Mouse (Mus musculus) liver, embryonic 13.5 days (tissue): ENCODE measurements around the gene Afg3l1. TPM values are rescaled to one million over a fixed set of nuclear protein-coding genes. Genes with fewer than 3 reads are reported as not detected.
A peak's percentile ranks its signal among the peaks of the same experiment; 100 is the strongest.
"Not testable (repeated sequence)": the region's sequence is repeated elsewhere in the genome, so short reads cannot be mapped to it uniquely, and the experiment has no call there.

Source experiments
- ATAC-seq: fragments of 200-750 bp; cut with Nextera tagmentation; 2 replicates; pipeline ENCODE4 v1.8.0; 2017; ENCODE audit warnings: low read depth, mild to moderate bottlenecking, moderate number of reproducible peaks, moderate library complexity
- DNase-seq: peaks from one replicate; pipeline ENCODE4 v3.0.0; 2022
- H3K27ac ChIP-seq: fragments of 300-500 bp; sonication (generic); 2 replicates; pipeline ENCODE4 v1.5.1; 2015; ENCODE audit warnings: moderate library complexity, mild to moderate bottlenecking, inconsistent platforms
- H3K27me3 ChIP-seq: fragments of 300-500 bp; sonication (generic); 2 replicates; pipeline ENCODE4 v1.6.1; 2015; ENCODE audit warnings: mild to moderate bottlenecking, inconsistent platforms
- H3K36me3 ChIP-seq: fragments of 300-500 bp; sonication (generic); 2 replicates; pipeline ENCODE4 v1.6.1; 2015; ENCODE audit warnings: mild to moderate bottlenecking, inconsistent platforms
- H3K4me1 ChIP-seq: fragments of 300-500 bp; sonication (generic); replicated peaks from 2 replicates; pipeline ENCODE4 v1.6.1; 2015; ENCODE audit warnings: inconsistent platforms
- H3K4me2 ChIP-seq: fragments of 300-500 bp; sonication (generic); 2 replicates; pipeline ENCODE4 v1.6.1; 2015; ENCODE audit warnings: inconsistent platforms, mild to moderate bottlenecking, moderate library complexity
- H3K4me3 ChIP-seq: fragments of 300-500 bp; sonication (generic); replicated peaks from 2 replicates; pipeline ENCODE4 v1.5.1; 2015; ENCODE audit warnings: mild to moderate bottlenecking, inconsistent platforms
- H3K9ac ChIP-seq: fragments of 300-500 bp; sonication (generic); 2 replicates; pipeline ENCODE4 v1.6.1; 2015; ENCODE audit warnings: mild to moderate bottlenecking, inconsistent platforms
- H3K9me3 ChIP-seq: fragments of 300-500 bp; sonication (generic); replicated peaks from 2 replicates; pipeline ENCODE4 v1.6.1; 2016; ENCODE audit warnings: inconsistent platforms
- WGBS: fragments of 180-500 bp; shearing (Covaris S2); methylation state at CpG from one replicate; pipeline ENCODE4 v1.1.7; 2015; ENCODE audit not compliant: insufficient replicate concordance; 5-methylcytosine and 5-hydroxymethylcytosine counted together
- polyA plus RNA-seq: library from polyadenylated mRNA; unstranded; fragments of >200 nt; fragmentation: Nextera tagmentation; extraction: Ambion mirVana; gene quantifications from 2 replicates; pipeline ENCODE4 v1.2.1, GENCODE M21; 2015

Afg3l1 gene
- polyA plus RNA-seq, 1 experiment from 2014 or later = 34.6 TPM

DNA sequence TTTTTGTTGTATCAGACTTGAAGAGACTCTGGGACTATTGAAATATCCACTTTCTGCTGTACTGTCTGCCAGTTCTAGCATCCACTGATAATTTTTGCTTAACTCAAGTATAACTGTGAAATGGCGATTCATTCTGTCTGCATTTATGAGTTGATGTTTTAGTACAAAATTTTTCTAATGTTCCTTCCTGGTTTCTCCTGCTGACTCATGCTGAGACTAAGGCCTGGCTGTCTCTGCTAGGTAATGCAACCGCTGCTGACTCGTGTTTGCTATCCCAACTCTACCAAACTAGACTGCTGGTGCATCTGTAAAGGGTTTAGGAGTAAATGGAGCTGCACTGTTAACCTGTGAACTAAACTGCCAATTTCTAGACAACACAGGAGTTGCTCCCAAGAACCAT, 10.2 kb upstream of the Afg3l1 start:
- no peak overlapping the region for H3K27ac ChIP-seq
- no peaks in the 10 kb centered on the region for H3K9me3 ChIP-seq
- 0 out of 2 replicates have a peak, but pooled peaks cover 2% of the 10 kb centered on the region for H3K36me3 ChIP-seq
- no peak overlapping the region for H3K4me3 ChIP-seq
- 51% methylated on average over 3 of the region's 3 CpGs for WGBS
- DNase-seq = no peak
- H3K9ac ChIP-seq = no peak overlapping the region
- ATAC-seq = no peak
- H3K27me3 ChIP-seq = peaks cover 7% of the 10 kb centered on the region; the same call in 1 of the 2 replicates
- H3K4me1 ChIP-seq = 0 out of 2 replicates have a peak, but pooled peaks cover 2% of the 10 kb centered on the region
- no peak overlapping the region for H3K4me2 ChIP-seq

DNA sequence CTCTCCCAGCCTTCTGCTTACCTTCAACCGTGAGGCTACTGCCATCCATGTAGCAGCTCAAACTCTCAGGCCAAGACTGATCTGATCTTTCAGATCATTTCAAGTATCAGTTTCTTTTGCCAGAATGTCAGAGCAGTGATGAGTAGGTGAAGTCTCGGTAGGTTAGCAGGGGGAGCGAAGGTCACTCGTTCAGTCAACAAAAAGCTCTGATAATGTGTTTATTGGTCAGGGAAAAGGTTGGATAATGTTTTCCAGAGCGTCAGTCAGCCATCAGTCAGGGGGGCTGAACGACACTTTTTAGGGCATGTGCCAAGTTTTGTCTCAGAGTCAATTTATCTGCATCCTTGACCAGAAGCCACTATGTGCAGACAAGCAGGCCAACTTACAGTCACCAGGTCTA, 4.7 kb upstream of the Afg3l1 start:
- H3K4me2 ChIP-seq, H3K9ac ChIP-seq, H3K27ac ChIP-seq, H3K27me3 ChIP-seq, ATAC-seq, DNase-seq, H3K9me3 ChIP-seq, H3K4me3 ChIP-seq, H3K36me3 ChIP-seq: not testable (repeated sequence)
- 63% methylated on average over 6 of the region's 6 CpGs for WGBS
- peaks cover 16% of the 10 kb centered on the region for H3K4me1 ChIP-seq

DNA sequence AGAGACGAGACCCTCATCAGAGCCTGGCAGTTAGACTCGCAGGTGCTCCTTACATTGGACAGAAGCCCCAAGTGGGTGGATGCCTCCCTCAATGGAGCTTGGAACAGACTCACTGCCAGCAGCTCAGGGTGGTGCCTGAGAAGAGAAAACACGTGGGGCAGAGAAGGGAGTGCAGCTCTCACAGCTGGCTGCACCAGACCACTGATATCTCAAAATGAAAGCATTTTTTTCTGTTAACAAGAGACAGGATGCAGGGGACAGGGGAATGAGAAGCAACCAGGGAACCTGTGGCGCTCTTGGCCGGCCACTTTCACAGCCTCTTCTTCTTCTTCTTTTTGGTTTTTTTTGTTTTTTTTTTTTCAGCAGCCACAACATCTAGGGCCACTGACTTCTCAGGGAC, 3.2 kb upstream of the Afg3l1 start:
- not testable (repeated sequence) for DNase-seq, H3K4me3 ChIP-seq, H3K27me3 ChIP-seq, H3K9me3 ChIP-seq, ATAC-seq, H3K4me2 ChIP-seq, H3K27ac ChIP-seq, H3K36me3 ChIP-seq
- 33% methylated on average over 5 of the region's 5 CpGs for WGBS
- peaks cover 28% of the 10 kb centered on the region for H3K4me1 ChIP-seq
- 0 out of 2 replicates have a peak overlapping the region, but pooled peaks have one; percentile 17 for H3K9ac ChIP-seq

DNA sequence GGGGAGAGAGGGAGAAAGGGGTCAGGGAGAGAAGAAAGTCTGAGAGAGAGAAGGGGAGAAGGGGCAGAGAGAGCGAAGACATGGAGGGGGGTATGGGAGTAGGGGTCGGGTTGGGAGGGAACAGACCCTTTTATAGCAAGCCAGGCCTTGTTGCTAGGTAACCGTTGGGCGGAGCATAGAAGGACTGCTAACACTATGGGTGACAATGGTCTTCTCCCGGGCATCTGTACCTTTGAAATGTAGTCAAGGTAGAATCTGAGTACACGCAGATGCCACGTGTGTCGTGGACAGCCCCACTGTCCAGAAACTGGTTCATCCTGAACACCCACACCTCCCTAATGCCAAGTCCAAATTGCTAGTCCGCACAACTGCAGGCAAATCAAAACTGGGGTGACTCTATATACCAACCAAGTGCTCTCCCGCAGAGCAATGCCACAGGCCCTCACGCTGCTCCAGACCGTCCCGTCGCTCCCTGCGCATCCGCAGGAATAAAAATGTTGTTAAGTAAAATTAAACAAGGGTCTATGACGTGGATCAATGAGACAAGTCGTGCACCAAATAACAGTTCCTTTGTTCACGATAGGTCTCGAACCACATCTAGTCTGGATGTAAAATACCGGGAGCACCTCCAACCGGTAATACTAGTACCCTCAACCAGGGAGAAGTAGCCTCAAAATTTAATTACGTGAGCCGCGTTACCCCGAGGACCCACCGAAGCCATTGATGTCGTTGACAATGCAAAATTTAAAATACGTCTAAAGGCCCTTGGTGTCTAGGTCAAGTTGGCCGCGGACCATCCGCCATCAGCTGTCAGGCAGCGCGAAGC, 579 bp upstream of the Afg3l1 start:
- Histone ChIP-seq H3K4me2 (peak overlapping the region; percentile 87), H3K4me3 (peak overlapping the region; percentile 85), H3K27me3 (no peaks in the 10 kb centered on the region), H3K9me3 (no peaks in the 10 kb centered on the region), H3K9ac (peak overlapping the region; percentile 81), H3K4me1 (peaks cover 38% of the 10 kb centered on the region), H3K27ac (peak overlapping the region; percentile 91), H3K36me3 (peaks cover 20% of the 10 kb centered on the region)
- WGBS = 10% methylated on average over 34 of the region's 34 CpGs
- ATAC-seq (peak; percentile 21; the same call in 1 of the 2 replicates), DNase-seq (no peak)

DNA sequence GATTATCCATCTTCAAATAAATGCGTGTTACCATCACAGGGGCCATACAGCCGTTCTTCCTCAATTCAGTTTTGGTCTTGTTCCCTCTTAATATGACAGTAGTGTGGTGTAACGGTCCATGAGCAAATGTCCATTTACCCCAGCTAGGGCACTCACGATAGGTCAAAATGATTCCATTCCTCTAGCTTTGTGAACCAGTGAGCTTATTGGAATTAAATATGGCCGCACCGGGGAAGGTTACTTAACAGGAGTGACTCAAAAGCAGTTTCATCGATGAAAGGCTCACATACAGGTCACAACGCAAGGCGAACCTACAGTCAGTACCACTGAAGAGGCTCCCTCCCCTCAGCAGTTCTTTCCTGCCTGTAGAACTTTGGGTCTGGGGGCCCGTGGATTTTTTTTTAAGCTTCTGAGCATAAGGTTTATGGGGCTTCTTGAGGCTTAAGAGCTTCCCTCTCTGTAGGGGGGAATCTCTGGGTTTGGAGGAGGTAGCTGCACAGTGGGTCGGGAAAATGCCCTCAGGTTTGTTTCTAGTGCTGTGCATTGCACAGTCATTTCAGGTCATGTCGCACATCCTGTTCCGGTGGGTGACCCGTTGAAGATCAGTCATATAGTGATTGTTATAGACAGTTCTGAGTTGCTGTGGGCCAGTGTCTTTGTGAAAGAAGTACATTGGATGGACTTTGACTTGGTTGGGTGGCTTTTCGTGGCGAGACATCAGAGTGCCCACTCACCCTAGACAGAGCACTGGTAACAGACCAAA, 934 bp downstream of the Afg3l1 start:
- H3K27ac ChIP-seq = peak overlapping the region; percentile 91
- peak overlapping the region; percentile 85 for H3K4me3 ChIP-seq
- H3K9ac ChIP-seq = peak overlapping the region; percentile 81
- ATAC-seq (peak; percentile 5; the same call in 1 of the 2 replicates), DNase-seq (peak; percentile 23)
- peak overlapping the region; percentile 87 for H3K4me2 ChIP-seq
- H3K4me1 ChIP-seq = peaks cover 38% of the 10 kb centered on the region
- H3K36me3 ChIP-seq = peaks cover 33% of the 10 kb centered on the region
- 28% methylated on average over 16 of the region's 16 CpGs for WGBS
- H3K9me3 ChIP-seq = no peaks in the 10 kb centered on the region
- H3K27me3 ChIP-seq = no peaks in the 10 kb centered on the region

DNA sequence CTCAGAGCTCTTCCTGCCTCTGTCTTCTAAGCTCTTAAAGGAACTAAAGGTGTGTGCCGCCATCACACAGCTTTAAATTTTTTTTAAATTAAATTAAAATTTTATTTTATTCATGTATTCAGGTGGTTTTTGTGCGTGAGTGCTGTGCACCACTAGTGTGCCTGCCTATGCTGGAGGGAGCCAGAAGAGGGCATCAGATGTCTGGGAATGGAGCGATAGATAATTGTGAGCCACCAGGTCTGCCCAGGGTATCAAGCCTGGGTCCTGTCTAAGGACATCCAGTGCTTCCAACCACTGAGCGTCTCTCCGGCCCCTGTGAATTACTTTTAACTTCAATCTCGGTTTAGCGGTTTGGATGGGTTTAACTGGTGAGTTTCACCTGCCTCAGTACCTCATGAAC, 4.9 kb downstream of the Afg3l1 start:
- ATAC-seq = no peak
- H3K4me3 ChIP-seq = no peak overlapping the region
- H3K9me3 ChIP-seq = no peaks in the 10 kb centered on the region
- H3K27me3 ChIP-seq = no peaks in the 10 kb centered on the region
- H3K9ac ChIP-seq = no peak overlapping the region
- no peak overlapping the region for H3K27ac ChIP-seq
- peaks cover 71% of the 10 kb centered on the region for H3K36me3 ChIP-seq
- 78% methylated on average over 7 of the region's 7 CpGs for WGBS
- no peak overlapping the region for H3K4me2 ChIP-seq
- peaks cover 22% of the 10 kb centered on the region for H3K4me1 ChIP-seq
- no peak for DNase-seq

GRCm38 (mm10) chr8:123491280-123492075, 13.8 kb downstream of the Afg3l1 start:
- 82% methylated on average over 15 of the region's 15 CpGs for WGBS
- no peak overlapping the region for H3K9ac ChIP-seq
- ATAC-seq = no peak
- no peak overlapping the region for H3K4me3 ChIP-seq
- H3K27ac ChIP-seq = no peak overlapping the region
- peaks cover 96% of the 10 kb centered on the region for H3K36me3 ChIP-seq
- no peak overlapping the region for H3K4me2 ChIP-seq
- no peak for DNase-seq
- H3K27me3 ChIP-seq = no peaks in the 10 kb centered on the region
- no peaks in the 10 kb centered on the region for H3K4me1 ChIP-seq
- no peaks in the 10 kb centered on the region for H3K9me3 ChIP-seq

DNA sequence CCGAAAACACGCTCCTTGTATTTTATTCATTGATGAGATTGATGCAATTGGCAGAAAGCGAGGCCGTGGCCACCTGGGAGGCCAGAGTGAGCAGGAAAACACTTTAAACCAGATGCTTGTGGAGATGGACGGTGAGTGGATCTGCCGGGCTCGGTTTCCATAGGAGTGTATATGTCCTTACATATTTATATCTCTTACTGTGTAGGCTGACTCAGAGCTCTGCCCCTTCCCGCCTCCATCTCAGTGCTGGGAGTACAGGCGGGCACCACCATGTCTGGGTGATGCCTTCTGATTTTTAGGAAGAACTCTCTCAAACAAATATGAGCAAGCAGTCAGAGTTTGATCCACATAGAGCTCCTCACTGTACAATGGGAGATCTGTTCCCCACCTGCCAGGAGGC, 15.2 kb downstream of the Afg3l1 start:
- Histone ChIP-seq H3K4me3 (no peak overlapping the region), H3K9me3 (no peaks in the 10 kb centered on the region), H3K4me1 (no peaks in the 10 kb centered on the region), H3K27me3 (no peaks in the 10 kb centered on the region), H3K27ac (no peak overlapping the region), H3K36me3 (peaks cover 96% of the 10 kb centered on the region), H3K4me2 (no peak overlapping the region), H3K9ac (no peak overlapping the region)
- ATAC-seq = no peak
- WGBS = 87% methylated on average over 9 of the region's 9 CpGs
- no peak for DNase-seq

DNA sequence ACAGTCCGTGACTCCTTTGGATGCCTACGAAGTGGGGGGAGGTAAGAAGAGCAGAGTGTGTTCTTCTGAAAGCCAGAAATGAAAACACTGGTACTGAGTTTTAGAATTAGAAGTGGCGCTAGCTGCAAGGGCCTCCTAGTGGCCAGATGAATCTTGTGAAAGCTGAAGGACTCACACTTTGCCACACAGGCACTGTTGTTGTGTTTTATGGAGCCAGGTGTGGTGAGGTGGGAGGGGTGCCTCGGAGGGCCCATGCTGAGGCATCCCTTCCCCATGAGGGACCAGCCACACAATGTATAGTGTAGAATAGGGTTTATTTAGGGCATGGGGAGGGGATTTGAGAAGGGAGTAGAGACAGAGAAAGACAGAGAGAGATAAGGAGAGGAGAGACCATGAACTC, 20.0 kb downstream of the Afg3l1 start:
- peaks cover 7% of the 10 kb centered on the region for H3K4me1 ChIP-seq
- no peaks in the 10 kb centered on the region for H3K27me3 ChIP-seq
- H3K9me3 ChIP-seq = no peaks in the 10 kb centered on the region
- H3K4me2 ChIP-seq = no peak overlapping the region
- 83% methylated on average over 4 of the region's 4 CpGs for WGBS
- no peak overlapping the region for H3K9ac ChIP-seq
- no peak overlapping the region for H3K4me3 ChIP-seq
- H3K36me3 ChIP-seq = peaks cover 99% of the 10 kb centered on the region
- DNase-seq = no peak
- no peak for ATAC-seq
- no peak overlapping the region for H3K27ac ChIP-seq

GRCm38 (mm10) chr8:123498963-123499362, 21.3 kb downstream of the Afg3l1 start:
- ATAC-seq = no peak
- 73% methylated on average over 11 of the region's 11 CpGs for WGBS
- Histone ChIP-seq H3K36me3 (peaks cover 99% of the 10 kb centered on the region), H3K4me2 (no peak overlapping the region), H3K4me3 (no peak overlapping the region), H3K4me1 (peaks cover 7% of the 10 kb centered on the region), H3K9me3 (peaks cover 4% of the 10 kb centered on the region; the same call in 1 of the 2 replicates), H3K27ac (no peak overlapping the region), H3K27me3 (no peaks in the 10 kb centered on the region), H3K9ac (no peak overlapping the region)
- no peak for DNase-seq

- Histone ChIP-seq H3K4me1 (peaks cover 7% of the 10 kb centered on the region), H3K9me3 (peaks cover 4% of the 10 kb centered on the region; the same call in 1 of the 2 replicates), H3K4me3 (no peak overlapping the region), H3K36me3 (peaks cover 99% of the 10 kb centered on the region), H3K27ac (no peak overlapping the region), H3K9ac (no peak overlapping the region), H3K27me3 (no peaks in the 10 kb centered on the region), H3K4me2 (no peak overlapping the region)
- WGBS = 90% methylated on average over 11 of the region's 11 CpGs
- ATAC-seq (no peak), DNase-seq (no peak)
Observed at GRCm38 (mm10) chr8:123499556-123499955, 21.9 kb downstream of the Afg3l1 start.
